In the genomic region with DNA sequence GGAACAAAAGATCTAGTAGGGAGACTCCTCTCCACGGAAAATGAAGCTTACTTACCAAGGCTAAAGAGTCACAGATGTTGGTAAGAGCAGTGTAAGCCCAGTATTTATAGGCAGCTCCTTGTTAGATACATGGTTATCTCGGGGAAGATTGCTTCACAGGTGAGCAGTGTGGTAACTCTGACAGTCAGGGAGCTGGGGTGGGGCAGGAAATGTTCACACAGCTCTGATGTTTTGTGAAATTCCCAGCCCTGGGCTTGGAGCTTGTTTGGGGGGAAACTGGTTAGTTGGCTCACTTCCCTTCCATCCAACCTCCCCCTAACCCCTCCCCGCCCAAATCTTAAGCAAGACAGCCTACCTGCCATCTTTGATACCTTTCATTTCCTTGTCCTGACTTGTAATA, we compare ENCODE assay signal across 13 mouse cellular contexts. TPM values are rescaled to one million over a fixed set of nuclear protein-coding genes. Genes with fewer than 3 reads are reported as not detected.
DNase-seq lines count a peak whose midpoint lies in the region; ATAC-seq lines count a peak whose summit lies in the region.
"Had no signal": no experiment of that assay in that cellular context is flagged by ENCODE, and none has a peak within 500 bp of the region (broad histone marks: within the 10 kb centered on the region; RNA-seq: fewer than 3 reads in every experiment).

A gene (minus strand): TSS at position 109 of the 400 bp plus-strand sequence.

- ATAC-seq in heart, embryonic 15.5 days (replicated peaks; ENCODE audit: insufficient number of reproducible peaks, insufficient read depth, low FRiP score, low read depth), result no peak
- no peak for ATAC-seq in heart, embryonic 11.5 days (replicated peaks; ENCODE audit: insufficient number of reproducible peaks, low FRiP score, low TSS enrichment)
- no peak for ATAC-seq in neural tube, embryonic 12.5 days (ENCODE audit: low FRiP score, low read depth)
- ATAC-seq in neural tube, embryonic 15.5 days (ENCODE audit: low FRiP score), result no peak
- ATAC-seq in limb, embryonic 15.5 days (ENCODE audit: insufficient number of reproducible peaks, low FRiP score, low TSS enrichment, low read depth), result no peak
- no peak for ATAC-seq in stomach, embryonic 14.5 days (ENCODE audit: insufficient number of reproducible peaks, insufficient read depth, low FRiP score, low read depth)
- ATAC-seq: Patski had no signal

- H3K4me1 ChIP-seq in heart, embryonic 15.5 days (replicated peaks), result no peaks in the 10 kb centered on the region
- H3K4me1 ChIP-seq in heart, embryonic 11.5 days (ENCODE audit: control insufficient read depth, insufficient read depth, low read length), result no peaks in the 10 kb centered on the region
- no peaks in the 10 kb centered on the region for H3K4me1 ChIP-seq in neural tube, embryonic 12.5 days
- H3K4me1 ChIP-seq in neural tube, embryonic 15.5 days, result no peaks in the 10 kb centered on the region
- no peaks in the 10 kb centered on the region for H3K4me1 ChIP-seq in limb, embryonic 15.5 days
- no peaks in the 10 kb centered on the region for H3K4me1 ChIP-seq in stomach, embryonic 14.5 days (ENCODE audit: control insufficient read depth, insufficient read depth, low read length)
- H3K4me1 ChIP-seq: hindbrain, embryonic 15.5 days had no signal

- WGBS in heart, embryonic 15.5 days, result 50% methylated on average over 3 of the region's 3 CpGs
- WGBS in heart, embryonic 11.5 days (ENCODE audit: insufficient replicate concordance), result 61% methylated on average over 3 of the region's 3 CpGs
- WGBS in neural tube, embryonic 12.5 days, result 64% methylated on average over 3 of the region's 3 CpGs
- 77% methylated on average over 3 of the region's 3 CpGs for WGBS in neural tube, embryonic 15.5 days
- WGBS in limb, embryonic 15.5 days, result 45% methylated on average over 3 of the region's 3 CpGs
- 57% methylated on average over 3 of the region's 3 CpGs for WGBS in stomach, embryonic 14.5 days

- no peak within 1 kb of the TSS for H3K27ac ChIP-seq in heart, embryonic 15.5 days
- no peak within 1 kb of the TSS for H3K27ac ChIP-seq in heart, embryonic 11.5 days (ENCODE audit: low read depth, low read length)
- no peak within 1 kb of the TSS for H3K27ac ChIP-seq in neural tube, embryonic 12.5 days
- H3K27ac ChIP-seq in neural tube, embryonic 15.5 days (replicated peaks), result no peak within 1 kb of the TSS
- no peak within 1 kb of the TSS for H3K27ac ChIP-seq in limb, embryonic 15.5 days
- no peak within 1 kb of the TSS for H3K27ac ChIP-seq in stomach, embryonic 14.5 days (ENCODE audit: low read length)
- H3K27ac ChIP-seq: hindbrain, embryonic 15.5 days had no signal

- H3K36me3 ChIP-seq in heart, embryonic 15.5 days, result no peaks in the 10 kb centered on the region
- no peaks in the 10 kb centered on the region for H3K36me3 ChIP-seq in heart, embryonic 11.5 days (ENCODE audit: control insufficient read depth, insufficient read depth, low read length)
- H3K36me3 ChIP-seq in neural tube, embryonic 12.5 days, result no peaks in the 10 kb centered on the region
- no peaks in the 10 kb centered on the region for H3K36me3 ChIP-seq in neural tube, embryonic 15.5 days
- no peaks in the 10 kb centered on the region for H3K36me3 ChIP-seq in limb, embryonic 15.5 days
- no peaks in the 10 kb centered on the region for H3K36me3 ChIP-seq in stomach, embryonic 14.5 days (ENCODE audit: control insufficient read depth, insufficient read depth, low read length)
- H3K36me3 ChIP-seq: hindbrain, embryonic 15.5 days had no signal

- H3K9ac ChIP-seq in heart, embryonic 15.5 days, result no peak within 1 kb of the TSS
- no peak within 1 kb of the TSS for H3K9ac ChIP-seq in heart, embryonic 11.5 days (ENCODE audit: low read depth, low read length)
- H3K9ac ChIP-seq in neural tube, embryonic 12.5 days, result no peak within 1 kb of the TSS
- H3K9ac ChIP-seq in neural tube, embryonic 15.5 days (replicated peaks), result no peak within 1 kb of the TSS
- no peak within 1 kb of the TSS for H3K9ac ChIP-seq in limb, embryonic 15.5 days
- no peak within 1 kb of the TSS for H3K9ac ChIP-seq in stomach, embryonic 14.5 days (replicated peaks; ENCODE audit: low read depth, low read length)
- H3K9ac ChIP-seq: hindbrain, embryonic 15.5 days had no signal

- no peak within 1 kb of the TSS for H3K4me2 ChIP-seq in heart, embryonic 15.5 days
- no peak within 1 kb of the TSS for H3K4me2 ChIP-seq in heart, embryonic 11.5 days
- no peak within 1 kb of the TSS for H3K4me2 ChIP-seq in neural tube, embryonic 12.5 days (replicated peaks)
- H3K4me2 ChIP-seq in neural tube, embryonic 15.5 days, result no peak within 1 kb of the TSS
- no peak within 1 kb of the TSS for H3K4me2 ChIP-seq in limb, embryonic 15.5 days
- no peak within 1 kb of the TSS for H3K4me2 ChIP-seq in stomach, embryonic 14.5 days (replicated peaks; ENCODE audit: low read depth, low read length)
- H3K4me2 ChIP-seq: hindbrain, embryonic 15.5 days had no signal

- H3K9me3 ChIP-seq in heart, embryonic 15.5 days (replicated peaks), result no peaks in the 10 kb centered on the region
- no peaks in the 10 kb centered on the region for H3K9me3 ChIP-seq in heart, embryonic 11.5 days (replicated peaks; ENCODE audit: control insufficient read depth, low read length)
- no peaks in the 10 kb centered on the region for H3K9me3 ChIP-seq in neural tube, embryonic 12.5 days
- H3K9me3 ChIP-seq in neural tube, embryonic 15.5 days (replicated peaks), result no peaks in the 10 kb centered on the region
- H3K9me3 ChIP-seq in limb, embryonic 15.5 days, result no peaks in the 10 kb centered on the region
- H3K9me3 ChIP-seq in stomach, embryonic 14.5 days (ENCODE audit: control insufficient read depth, low read depth, low read length), result no peaks in the 10 kb centered on the region
- H3K9me3 ChIP-seq: hindbrain, embryonic 15.5 days had no signal

- no peak within 1 kb of the TSS for H3K4me3 ChIP-seq in heart, embryonic 15.5 days
- no peak within 1 kb of the TSS for H3K4me3 ChIP-seq in heart, embryonic 11.5 days (ENCODE audit: low read depth, low read length)
- H3K4me3 ChIP-seq in neural tube, embryonic 12.5 days, result no peak within 1 kb of the TSS
- H3K4me3 ChIP-seq in neural tube, embryonic 15.5 days (replicated peaks), result no peak within 1 kb of the TSS
- no peak within 1 kb of the TSS for H3K4me3 ChIP-seq in limb, embryonic 15.5 days
- H3K4me3 ChIP-seq in stomach, embryonic 14.5 days (ENCODE audit: low read depth, low read length), result no peak within 1 kb of the TSS
- H3K4me3 ChIP-seq: hindbrain, embryonic 15.5 days had no signal

- peaks cover 4% of the 10 kb centered on the region; the same call in 1 of the 2 replicates for H3K27me3 ChIP-seq in heart, embryonic 15.5 days
- H3K27me3 ChIP-seq in heart, embryonic 11.5 days (ENCODE audit: control insufficient read depth, insufficient read depth, low read length), result no peaks in the 10 kb centered on the region
- no peaks in the 10 kb centered on the region for H3K27me3 ChIP-seq in neural tube, embryonic 12.5 days (replicated peaks)
- H3K27me3 ChIP-seq in neural tube, embryonic 15.5 days (replicated peaks), result no peaks in the 10 kb centered on the region
- H3K27me3 ChIP-seq in limb, embryonic 15.5 days, result no peaks in the 10 kb centered on the region
- H3K27me3 ChIP-seq in stomach, embryonic 14.5 days (ENCODE audit: control insufficient read depth, insufficient read depth, low read length), result no peaks in the 10 kb centered on the region
- H3K27me3 ChIP-seq: hindbrain, embryonic 15.5 days had no signal

- DNase-seq in ovary, postnatal 14 days (ENCODE audit: low spot score), result no peak
- DNase-seq in testis, postnatal 14 days (ENCODE audit: low spot score), result no peak
- DNase-seq: cerebellum, postnatal 25 days; gastrocnemius, postnatal 36 days; retina, postnatal 1 day had no signal

RNA-seq across cellular contexts. Expression of the gene that starts here (rescaled TPM):
- polyA plus RNA-seq in heart, embryonic 15.5 days (2015; fragmentation: Nextera tagmentation; extraction: Ambion mirVana), result 15.5 and 16.3 TPM in 2 replicates
- polyA plus RNA-seq in heart, embryonic 11.5 days (2014; fragmentation: Nextera tagmentation; extraction: Ambion mirVana), result 1.3 and 6.2 TPM in 2 replicates
- 6.9 and 12.0 TPM in 2 replicates for polyA plus RNA-seq in neural tube, embryonic 12.5 days (2016; fragmentation: Nextera tagmentation; extraction: Ambion mirVana)
- 6.2 and 12.6 TPM in 2 replicates for polyA plus RNA-seq in neural tube, embryonic 15.5 days (2015; fragmentation: Nextera tagmentation; extraction: Ambion mirVana)
- polyA plus RNA-seq in limb, embryonic 15.5 days (2015; fragmentation: Nextera tagmentation; extraction: Ambion mirVana), result 20.9 and 25.6 TPM in 2 replicates
- polyA plus RNA-seq in stomach, embryonic 14.5 days (2014; fragmentation: Nextera tagmentation; extraction: Ambion mirVana), result 41.0 and 53.5 TPM in 2 replicates
- polyA plus RNA-seq: Patski had no signal
